Mouse (Mus musculus) cortical plate, adult 2 months (tissue): Measurements from ENCODE around the gene Dio1.

Experiments
- CTCF ChIP-seq: fragments of 200-500 bp; IDR thresholded peaks from 2 replicates; pipeline ENCODE4 v1.5.1; 2011; ENCODE audit warnings: mild to moderate bottlenecking, control low read depth, low read length; ENCODE audit not compliant: insufficient read depth; ENCODE audit errors: extremely low read depth
- POLR2A ChIP-seq: fragments of 200-500 bp; IDR thresholded peaks from 2 replicates; pipeline ENCODE4 v1.6.1; 2011; ENCODE audit warnings: mild to moderate bottlenecking, low read length, control low read depth; ENCODE audit not compliant: insufficient read depth; ENCODE audit errors: extremely low read depth

- TF ChIP-seq CTCF (no peak), POLR2A (no peak)
These were observed 61.6 kb downstream of the Dio1 start for GRCm38 (mm10) chr4:107245368-107245767.
